10 mouse cellular contexts compared by ENCODE assay signal in the genomic region with DNA sequence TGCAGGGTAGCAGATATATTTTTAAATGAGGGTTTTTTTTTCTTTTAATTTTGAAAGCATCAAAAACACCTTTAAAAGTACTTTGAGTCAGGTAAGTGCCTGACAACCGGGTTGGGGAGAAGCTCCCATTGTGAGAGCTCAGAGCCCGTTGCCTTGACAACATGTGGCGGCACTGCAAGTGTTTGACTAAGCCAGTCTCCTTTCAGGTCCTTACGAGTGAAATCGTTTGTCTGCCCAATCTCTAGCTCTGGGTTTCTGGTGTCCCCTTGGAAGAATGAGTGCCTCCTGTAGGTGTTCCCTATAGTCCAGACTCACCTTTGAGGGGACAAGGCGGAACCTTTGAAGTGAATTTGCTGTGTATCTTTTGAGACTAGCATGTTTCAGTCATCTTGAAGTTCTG. TPM values are rescaled to one million over a fixed set of nuclear protein-coding genes. Genes with fewer than 3 reads are reported as not detected.
DNase-seq lines count a peak whose midpoint lies in the region.
"Had no signal": no experiment of that assay in that cellular context is flagged by ENCODE, and none has a peak within 500 bp of the region (broad histone marks: within the 10 kb centered on the region; RNA-seq: fewer than 3 reads in every experiment).

No protein-coding gene starts in this region.

- peak; percentile 31 to 36 for DNase-seq in left cerebral cortex, postnatal 10 days (ENCODE audit: extremely low spot score in 1 of 2, low spot score in 2 of 2)
- DNase-seq in left cerebral cortex, adult 9 months (ENCODE audit: low spot score in 2 of 2) = no peak
- peak; percentile 71 for DNase-seq in brain, adult 2 months (ENCODE audit: low read depth, low spot score)
- peak; percentile 36 for DNase-seq in embryo, embryonic 11 days
- peak; percentile 32 for DNase-seq in right cerebral cortex, postnatal 14 days
- DNase-seq in frontal cortex, postnatal 25 days (ENCODE audit: low spot score in 2 of 2) = no peak
- no peak for DNase-seq in cerebellum, adult 8-10 months
- DNase-seq: adrenal gland, postnatal 36 days; cerebellum, postnatal 14 days; thymus, adult 2 months had no signal

- intact Hi-C loops in left cerebral cortex, postnatal 10 days (cut with DNase I) = no loop called here

RNA-seq across cellular contexts. Expression of gene Lars2, which starts 31.0 kb away (rescaled TPM):
- total RNA-seq in left cerebral cortex, postnatal 10 days (2021) = 10 to 100 TPM; 28.5 to 37.5 TPM

Comparison
In these comparisons a context has a peak if more than half of its experiments do, and no peak if none do; other contexts are left out.
1. DNase-seq: peak in left cerebral cortex, postnatal 10 days (2 of 2), brain, adult 2 months (single experiment), embryo, embryonic 11 days (single experiment) and right cerebral cortex, postnatal 14 days (single experiment); none in left cerebral cortex, adult 9 months (0 of 2), frontal cortex, postnatal 25 days (0 of 2) and cerebellum, adult 8-10 months (single experiment).